Mouse (Mus musculus) stomach, embryonic 16.5 days (tissue): ENCODE data around the gene Naa16. TPM values are rescaled to one million over a fixed set of nuclear protein-coding genes. Genes with fewer than 3 reads are reported as not detected.
A peak's percentile ranks its signal among the peaks of the same experiment; 100 is the strongest.

Experiments
- ATAC-seq: fragments of 200-750 bp; cut with Nextera tagmentation; 2 replicates; pipeline ENCODE4 v1.8.0; 2017; ENCODE audit warnings: moderate number of reproducible peaks, moderate TSS enrichment; ENCODE audit not compliant: insufficient read depth, low FRiP score
- H3K27ac ChIP-seq: fragments of 300-500 bp; sonication (generic); 2 replicates; pipeline ENCODE4 v1.5.1; 2014; ENCODE audit warnings: low read length
- H3K27me3 ChIP-seq: fragments of 300-500 bp; sonication (generic); 2 replicates; pipeline ENCODE4 v1.6.1; 2014; ENCODE audit warnings: low read length, control low read depth, mixed read lengths; ENCODE audit not compliant: control insufficient read depth, insufficient read depth
- H3K36me3 ChIP-seq: fragments of 300-500 bp; sonication (generic); 2 replicates; pipeline ENCODE4 v1.6.1; 2014; ENCODE audit warnings: low read length; ENCODE audit not compliant: control insufficient read depth, insufficient read depth
- H3K4me1 ChIP-seq: fragments of 300-500 bp; sonication (generic); 2 replicates; pipeline ENCODE4 v1.6.1; 2014; ENCODE audit warnings: low read length, control low read depth, mixed read lengths; ENCODE audit not compliant: control insufficient read depth, insufficient read depth
- H3K4me2 ChIP-seq: fragments of 300-500 bp; sonication (generic); 2 replicates; pipeline ENCODE4 v1.6.1; 2014; ENCODE audit warnings: low read depth, low read length, mixed read lengths
- H3K4me3 ChIP-seq: fragments of 300-500 bp; sonication (generic); replicated peaks from 2 replicates; pipeline ENCODE4 v1.5.1; 2014; ENCODE audit warnings: mild to moderate bottlenecking, low read length
- H3K9ac ChIP-seq: fragments of 300-500 bp; sonication (generic); 2 replicates; pipeline ENCODE4 v1.6.1; 2014; ENCODE audit warnings: low read length
- H3K9me3 ChIP-seq: fragments of 300-500 bp; sonication (generic); replicated peaks from 2 replicates; pipeline ENCODE4 v1.6.1; 2016; ENCODE audit warnings: low read length, control low read depth; ENCODE audit not compliant: control insufficient read depth
- WGBS: fragments of 180-500 bp; shearing (Covaris S2); extraction: QIAGEN DNeasy Blood & Tissue Kit; methylation state at CpG from one replicate; pipeline ENCODE4 v1.1.7; 2014; 5-methylcytosine and 5-hydroxymethylcytosine counted together
- polyA plus RNA-seq: library from polyadenylated mRNA; unstranded; fragments of >200 nt; fragmentation: Nextera tagmentation; extraction: Ambion mirVana; gene quantifications from 2 replicates; pipeline ENCODE4 v1.2.1, GENCODE M21; 2015

The Naa16 gene
- polyA plus RNA-seq, 1 experiment from 2014 or later: 39.0 TPM

DNA sequence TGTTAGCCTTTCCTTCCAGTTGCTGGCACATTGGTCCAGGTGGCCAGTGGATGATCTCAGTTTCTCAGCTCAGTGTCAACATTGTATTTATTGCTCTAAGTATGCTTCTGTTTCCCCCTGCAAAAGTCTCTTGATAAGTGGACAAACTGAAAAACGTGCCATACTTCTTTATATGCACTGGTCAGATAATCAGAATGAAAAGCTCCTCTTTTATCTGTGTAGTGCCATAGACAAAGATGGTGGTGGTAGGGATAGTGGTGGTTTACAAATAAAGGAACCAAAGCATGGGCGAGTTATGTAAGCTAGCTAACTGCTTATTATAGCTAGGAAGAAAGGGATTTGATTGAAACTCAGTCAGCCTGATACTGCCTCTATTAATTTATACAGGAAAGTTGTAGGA lies 17.1 kb upstream of the Naa16 start:
- Histone ChIP-seq H3K27me3 (no peaks in the 10 kb centered on the region), H3K4me3 (no peak overlapping the region), H3K4me2 (no peak overlapping the region), H3K9me3 (no peaks in the 10 kb centered on the region), H3K9ac (no peak overlapping the region), H3K36me3 (peaks cover 2% of the 10 kb centered on the region; the same call in 1 of the 2 replicates), H3K4me1 (no peaks in the 10 kb centered on the region), H3K27ac (no peak overlapping the region)
- 69% methylated on average over 2 of the region's 2 CpGs for WGBS
- no peak for ATAC-seq

DNA sequence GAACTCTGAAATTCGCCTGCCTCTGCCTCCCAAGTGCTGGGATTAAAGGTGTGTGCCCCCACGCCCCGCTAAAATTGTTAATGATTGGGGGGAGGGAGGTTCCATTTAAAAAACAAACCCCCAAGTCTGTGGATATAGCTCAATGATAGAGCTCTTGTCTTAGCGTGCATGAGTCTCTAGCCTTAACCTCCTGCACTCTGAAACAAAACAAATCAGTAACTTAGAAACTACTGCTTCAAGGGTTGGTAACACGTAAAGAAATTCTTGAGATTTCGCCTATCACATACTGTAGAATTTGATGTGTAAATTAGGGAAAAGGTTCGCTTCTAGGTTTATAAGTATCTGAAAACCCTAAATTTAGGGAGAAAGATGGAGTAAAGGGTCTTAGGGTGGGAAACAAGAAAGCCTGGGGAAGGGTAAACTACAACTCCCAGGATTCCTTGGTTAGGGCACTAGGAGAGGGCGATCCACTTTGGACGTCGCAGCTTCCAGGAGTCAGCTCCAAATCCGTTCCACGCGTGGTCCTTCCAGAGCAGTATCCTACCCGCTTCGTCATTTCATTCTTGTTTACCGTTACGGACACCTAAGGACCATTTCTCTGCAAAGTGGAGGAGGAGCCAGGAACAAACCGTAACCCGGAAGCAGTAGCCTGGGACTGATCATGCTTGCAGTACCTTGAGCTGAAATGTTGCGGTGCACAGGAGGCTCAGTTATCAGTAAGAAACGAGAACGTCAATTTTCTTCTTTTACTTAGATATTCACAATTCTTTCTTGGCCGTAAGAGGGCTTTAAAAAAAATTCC lies 6.9 kb upstream of the Naa16 start, which contains the start of gene Mtrf1:
Mtrf1 (plus strand) TSS at position 452 of the 802 bp plus-strand sequence.
- H3K9me3 ChIP-seq: no peaks in the 10 kb centered on the region
- ATAC-seq: peak; percentile 83
- H3K9ac ChIP-seq: peak within 1 kb of the TSS; percentile 81
- peak within 1 kb of the TSS; percentile 72 for H3K4me3 ChIP-seq
- no peaks in the 10 kb centered on the region for H3K27me3 ChIP-seq
- peak within 1 kb of the TSS; percentile 92 for H3K27ac ChIP-seq
- H3K36me3 ChIP-seq: no peaks in the 10 kb centered on the region
- 18% methylated on average over 23 of the region's 23 CpGs for WGBS
- H3K4me1 ChIP-seq: peaks cover 5% of the 10 kb centered on the region; the same call in 1 of the 2 replicates
- peak within 1 kb of the TSS; percentile 55 for H3K4me2 ChIP-seq

DNA sequence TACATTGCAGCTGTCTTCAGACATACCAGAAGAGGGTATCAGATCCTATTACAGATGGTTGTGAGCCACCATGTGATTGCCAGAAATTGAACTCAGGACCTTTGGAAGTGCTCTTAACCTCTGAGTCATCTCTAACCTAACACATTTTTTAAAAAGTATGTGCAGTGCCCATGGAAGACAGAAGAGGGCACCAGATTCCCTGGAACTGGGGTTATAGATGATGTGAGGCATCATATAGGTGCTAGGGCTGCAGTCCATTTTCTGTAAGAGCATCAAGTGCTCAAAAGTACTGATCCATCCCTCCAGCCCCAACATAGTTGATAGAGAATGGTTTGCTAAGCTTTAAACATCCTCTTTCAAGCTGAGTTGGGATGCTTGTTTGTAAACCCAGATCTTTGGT lies 4.0 kb upstream of the Naa16 start:
- no peak for ATAC-seq
- Histone ChIP-seq H3K27ac (no peak overlapping the region), H3K9ac (no peak overlapping the region), H3K4me2 (no peak overlapping the region), H3K4me3 (no peak overlapping the region), H3K36me3 (no peaks in the 10 kb centered on the region), H3K27me3 (no peaks in the 10 kb centered on the region), H3K9me3 (no peaks in the 10 kb centered on the region), H3K4me1 (peaks cover 5% of the 10 kb centered on the region; the same call in 1 of the 2 replicates)

DNA sequence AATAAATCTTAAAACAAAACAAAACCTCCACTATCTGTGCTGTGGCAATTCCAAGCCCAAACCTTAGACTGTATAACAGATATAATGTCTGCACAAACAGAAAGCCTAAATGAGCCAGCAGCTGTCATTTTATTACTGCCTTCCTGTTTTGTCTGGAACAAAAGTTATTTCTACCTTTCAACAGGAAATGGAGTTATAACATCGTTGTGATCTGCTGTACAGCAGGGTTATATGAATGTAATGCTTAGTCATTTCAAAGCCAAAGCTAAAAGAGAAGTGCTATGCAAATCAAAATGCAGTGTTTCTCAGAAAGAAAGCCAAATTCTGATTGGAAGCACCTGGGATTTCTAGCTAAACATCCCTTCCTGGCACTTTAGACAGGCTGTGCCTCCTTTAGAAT lies 2.7 kb upstream of the Naa16 start:
- Histone ChIP-seq H3K9me3 (no peaks in the 10 kb centered on the region), H3K27ac (no peak overlapping the region)
- WGBS: 46% methylated on average over 1 of the region's 1 CpGs

DNA sequence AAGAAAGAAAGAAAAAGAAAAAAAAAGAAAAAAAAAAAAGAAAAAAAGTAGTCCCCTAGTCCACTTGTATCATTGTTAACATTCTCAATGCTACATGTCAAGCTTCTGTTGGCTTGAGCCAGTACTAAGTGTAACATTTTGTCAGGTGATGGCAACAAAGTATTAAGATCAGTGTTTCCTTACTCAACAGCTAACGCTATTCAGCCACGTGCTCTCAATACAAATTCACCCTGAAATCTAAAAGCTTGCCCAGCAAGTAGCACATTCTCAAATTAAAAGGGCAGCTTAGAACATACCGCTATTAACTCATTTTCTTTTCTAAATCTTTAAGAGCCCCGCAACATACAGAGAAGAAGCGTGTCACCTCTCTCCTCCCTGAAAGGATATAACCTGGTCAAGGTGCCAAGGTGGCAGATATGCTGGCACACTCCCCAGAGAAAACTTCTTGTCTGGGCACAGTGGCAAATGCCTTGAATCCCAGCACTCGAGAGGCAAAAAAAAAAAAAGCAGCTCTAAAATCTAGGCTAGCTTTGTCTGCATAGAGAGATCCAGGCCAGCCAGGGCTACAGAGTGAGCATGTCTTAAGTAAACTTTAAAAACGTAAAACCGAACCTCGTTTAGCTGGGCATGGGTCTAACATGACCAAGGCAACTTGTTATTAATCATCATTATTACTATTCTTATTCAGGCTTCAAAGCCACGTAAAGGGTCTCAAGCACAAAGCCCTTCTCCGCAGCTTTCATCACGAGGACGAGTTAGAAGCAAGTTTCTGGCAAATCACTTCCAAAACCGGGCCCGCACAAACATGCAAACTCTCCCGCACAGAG lies 927 bp downstream of the Naa16 start:
- 2% methylated on average over 16 of the region's 16 CpGs for WGBS
- Histone ChIP-seq H3K27ac (peak overlapping the region; percentile 97), H3K9me3 (no peaks in the 10 kb centered on the region), H3K9ac (peak overlapping the region; percentile 81), H3K36me3 (no peaks in the 10 kb centered on the region), H3K4me2 (peak overlapping the region; percentile 69), H3K4me3 (peak overlapping the region; percentile 90), H3K4me1 (peaks cover 6% of the 10 kb centered on the region; the same call in 1 of the 2 replicates), H3K27me3 (no peaks in the 10 kb centered on the region)
- ATAC-seq: no peak

More for the DNA sequence above, 2.7 kb upstream of the Naa16 start:
- Histone ChIP-seq H3K9ac (no peak overlapping the region), H3K4me3 (no peak overlapping the region), H3K4me1 (peaks cover 8% of the 10 kb centered on the region), H3K27me3 (no peaks in the 10 kb centered on the region), H3K4me2 (no peak overlapping the region), H3K36me3 (no peaks in the 10 kb centered on the region)
- no peak for ATAC-seq

DNA sequence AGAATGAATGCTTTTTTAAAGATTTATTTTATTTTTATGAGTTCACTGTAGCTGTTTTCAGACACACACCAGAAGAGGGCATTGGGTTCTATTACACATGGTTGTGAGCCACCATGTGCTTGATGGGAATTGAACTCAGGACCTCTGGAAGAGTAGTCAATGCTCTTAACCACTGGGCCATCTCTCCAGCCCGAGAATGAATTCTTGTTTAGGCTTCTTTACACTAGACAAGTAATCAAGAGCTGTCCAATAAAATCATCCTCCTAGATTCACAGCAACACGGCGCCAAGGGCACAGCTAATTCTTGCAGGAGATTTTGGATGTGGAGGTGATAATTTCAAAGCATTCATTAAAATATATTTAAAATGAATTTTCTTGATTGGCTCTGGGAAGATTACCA lies 2.3 kb downstream of the Naa16 start:
- no peaks in the 10 kb centered on the region for H3K9me3 ChIP-seq
- no peaks in the 10 kb centered on the region for H3K36me3 ChIP-seq
- H3K27me3 ChIP-seq: no peaks in the 10 kb centered on the region
- no peak overlapping the region for H3K9ac ChIP-seq
- peaks cover 6% of the 10 kb centered on the region; the same call in 1 of the 2 replicates for H3K4me1 ChIP-seq
- WGBS: 85% methylated on average over 3 of the region's 3 CpGs
- H3K4me2 ChIP-seq: no peak overlapping the region
- ATAC-seq: no peak
- no peak overlapping the region for H3K27ac ChIP-seq
- H3K4me3 ChIP-seq: no peak overlapping the region

DNA sequence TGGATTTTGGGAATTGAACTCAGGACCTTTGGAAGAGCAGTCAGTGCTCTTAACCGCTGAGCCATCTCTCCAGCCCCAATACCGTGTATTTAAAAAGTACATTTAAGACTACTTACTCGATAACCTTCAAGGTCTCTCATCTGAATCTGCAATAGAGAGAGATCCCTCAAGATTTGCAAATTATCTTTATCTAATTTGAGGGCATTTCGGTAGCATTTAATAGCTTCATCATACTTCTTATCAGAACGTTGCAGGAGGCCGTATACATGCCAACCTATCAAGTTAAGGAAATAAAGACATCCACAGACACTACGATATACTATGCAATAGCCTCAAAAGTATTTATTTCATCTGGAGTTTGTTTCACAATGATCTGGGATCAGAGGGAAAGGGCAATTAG lies 7.5 kb downstream of the Naa16 start:
- Histone ChIP-seq H3K4me2 (no peak overlapping the region), H3K9ac (no peak overlapping the region), H3K27ac (no peak overlapping the region), H3K9me3 (no peaks in the 10 kb centered on the region), H3K4me3 (no peak overlapping the region), H3K4me1 (no peaks in the 10 kb centered on the region), H3K27me3 (no peaks in the 10 kb centered on the region), H3K36me3 (no peaks in the 10 kb centered on the region; the same call in 1 of the 2 replicates)
- WGBS: 93% methylated on average over 7 of the region's 7 CpGs
- ATAC-seq: no peak

DNA sequence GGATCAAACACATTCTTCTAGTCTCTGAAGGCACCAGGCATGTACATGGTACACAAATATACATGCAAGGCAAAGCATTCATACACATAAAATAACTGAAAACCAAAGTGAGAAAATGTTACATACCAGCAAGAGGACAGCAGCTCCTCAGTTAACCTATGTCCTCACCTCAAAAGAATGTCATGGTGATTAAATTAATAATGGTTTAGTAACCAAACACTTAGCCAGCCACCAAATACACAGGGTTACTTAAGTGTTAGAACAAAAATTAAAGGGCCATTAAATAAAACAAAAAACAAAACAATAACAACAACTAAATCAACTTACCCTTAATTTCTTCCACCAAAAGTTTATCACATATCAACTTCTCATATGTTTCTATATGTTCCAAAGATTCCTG lies 13.5 kb downstream of the Naa16 start:
- H3K27me3 ChIP-seq: no peaks in the 10 kb centered on the region
- no peak overlapping the region for H3K27ac ChIP-seq
- H3K9ac ChIP-seq: no peak overlapping the region
- no peaks in the 10 kb centered on the region for H3K9me3 ChIP-seq
- H3K36me3 ChIP-seq: peaks cover 4% of the 10 kb centered on the region; the same call in 1 of the 2 replicates
- ATAC-seq: no peak
- H3K4me3 ChIP-seq: no peak overlapping the region
- no peaks in the 10 kb centered on the region for H3K4me1 ChIP-seq
- no peak overlapping the region for H3K4me2 ChIP-seq

DNA sequence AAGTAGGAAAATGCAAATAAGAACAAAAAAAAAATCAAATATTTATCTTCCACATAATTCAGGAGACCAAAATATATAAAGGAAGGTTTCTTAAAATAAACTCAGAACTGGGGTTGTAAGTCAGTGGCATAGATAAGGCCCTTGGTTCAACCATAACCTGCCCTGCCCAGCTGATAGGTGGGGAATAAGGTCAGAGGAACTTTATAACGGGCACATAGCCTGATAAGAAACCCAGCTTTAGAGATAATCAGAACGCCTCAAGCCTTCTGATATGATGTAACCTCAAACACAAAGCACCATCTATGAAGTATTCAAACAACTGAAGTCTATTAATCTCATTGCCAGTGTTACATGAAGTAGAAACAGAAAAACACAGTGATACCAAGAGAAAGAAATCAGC lies 32.5 kb downstream of the Naa16 start:
- 65% methylated on average over 2 of the region's 2 CpGs for WGBS
- Histone ChIP-seq H3K27me3 (no peaks in the 10 kb centered on the region), H3K4me2 (no peak overlapping the region), H3K9ac (no peak overlapping the region), H3K4me1 (no peaks in the 10 kb centered on the region), H3K4me3 (no peak overlapping the region), H3K27ac (no peak overlapping the region), H3K36me3 (peaks cover 12% of the 10 kb centered on the region; the same call in 1 of the 2 replicates), H3K9me3 (no peaks in the 10 kb centered on the region)
- no peak for ATAC-seq
